Mouse (Mus musculus) B cell, adult (primary cell): ENCODE results near the gene Itpka. TPM values are rescaled to one million over a fixed set of nuclear protein-coding genes. Genes with fewer than 3 reads are reported as not detected.

ENCODE experiments used
- total RNA-seq: library from RNA; stranded (reverse); gene quantifications from 4 replicates; pipeline ENCODE4 v1.2.4, GENCODE M21; 2023; ENCODE audit not compliant: inconsistent age

Gene Itpka
- 0.58 to 0.66 TPM in 2 of 4 replicates, not detected in the others for total RNA-seq

DNA sequence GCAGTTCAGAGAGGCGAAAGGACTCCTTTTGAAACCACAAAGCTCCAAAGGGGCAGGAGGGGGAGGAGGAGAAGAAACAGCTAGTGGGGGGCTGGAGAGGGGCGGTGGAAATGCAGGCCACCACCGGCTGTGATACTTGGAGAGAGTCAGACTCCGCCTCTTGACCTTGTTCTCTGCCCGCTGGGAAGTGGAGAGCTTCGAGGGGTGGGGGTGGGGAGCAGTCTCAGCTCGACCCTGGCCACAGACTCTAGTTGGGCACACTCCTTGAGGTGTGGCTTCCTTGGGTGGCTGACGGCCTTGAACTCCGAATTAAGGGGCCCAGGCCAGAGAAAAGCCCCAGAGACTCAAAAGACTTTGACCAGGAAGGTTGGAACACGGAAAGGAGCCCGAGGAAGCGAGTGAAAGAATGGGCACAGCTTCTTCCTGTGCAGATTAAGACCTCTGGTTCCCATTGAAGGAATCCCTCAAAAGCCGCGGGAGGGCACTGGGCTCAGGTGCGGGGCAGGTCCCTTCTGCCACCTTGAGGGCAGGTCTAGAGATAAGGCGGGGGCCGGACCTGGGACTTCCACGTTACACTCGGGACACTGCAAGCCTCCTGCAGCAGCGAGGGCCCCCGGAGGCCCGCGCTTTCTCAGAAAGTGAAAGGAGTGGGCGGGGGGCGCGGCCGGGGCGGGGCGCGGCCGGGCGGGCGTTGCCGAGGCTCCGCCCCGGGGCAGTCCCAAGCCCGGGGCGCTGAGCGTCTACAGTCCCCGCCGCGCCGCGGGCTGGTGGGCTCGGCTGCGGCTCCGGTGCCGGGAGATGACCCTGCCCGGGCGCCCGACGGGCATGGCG, at the start of gene Itpka:
Gene Itpka, plus strand, starts transcription at position 757 of the 831 bp plus-strand sequence.

DNA sequence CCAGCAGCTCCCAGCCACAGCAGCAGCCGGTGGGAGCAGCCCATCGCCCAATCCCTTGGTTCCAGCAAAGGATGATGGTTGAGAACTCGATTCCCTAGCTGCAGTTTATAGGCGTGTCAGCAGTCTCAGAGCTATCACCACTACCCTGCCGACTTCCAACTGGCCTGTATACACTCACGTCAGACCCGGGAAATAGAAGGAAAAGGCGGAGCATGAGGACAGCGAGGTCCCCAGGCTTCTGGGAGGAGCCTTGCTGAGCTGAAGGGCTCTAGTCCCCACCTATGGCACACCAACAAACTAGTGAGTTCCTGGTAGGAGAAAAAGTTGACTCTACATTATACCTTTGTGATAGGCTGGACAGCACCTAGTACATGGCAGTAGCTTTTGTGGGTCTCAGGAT, 18.1 kb downstream of the Itpka start, which contains the start of gene Ltk:
Gene Ltk, minus strand, starts transcription at position 181 of the 400 bp plus-strand sequence.

DNA sequence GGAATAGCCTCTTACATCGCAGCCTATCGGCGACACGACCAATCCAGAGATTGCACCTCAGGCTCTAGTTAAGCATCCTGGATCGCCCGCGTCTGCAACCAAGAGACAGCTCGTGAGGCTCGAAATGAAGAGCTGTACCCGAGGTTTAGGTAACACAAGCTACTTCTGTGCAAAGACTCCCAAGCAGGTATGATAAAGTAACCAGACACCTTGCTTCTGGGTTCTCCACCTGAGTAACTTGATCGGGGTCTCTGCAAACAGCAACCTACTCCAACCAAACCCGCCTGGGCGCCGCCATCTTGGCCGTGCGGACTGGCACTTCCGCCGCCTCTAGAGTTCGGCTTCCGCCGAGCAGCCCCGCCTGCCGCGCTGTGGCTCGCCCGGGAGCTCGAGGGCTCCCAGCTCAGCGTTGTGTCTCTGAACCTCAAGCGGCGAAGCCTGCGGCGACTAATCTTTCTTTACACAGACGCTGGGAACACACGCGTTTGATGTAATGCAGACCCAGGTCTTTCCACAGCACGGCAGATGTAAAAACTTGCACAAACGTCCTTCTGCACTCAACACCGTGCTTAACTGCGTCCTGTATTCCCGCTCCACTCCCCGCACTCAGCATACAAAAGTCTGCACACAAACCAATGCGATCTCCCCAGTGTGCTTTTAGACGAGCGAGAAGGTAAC, 45.2 kb downstream of the Itpka start, which contains the start of gene Rpap1:
Gene Rpap1, minus strand, starts transcription at position 332 of the 678 bp plus-strand sequence.

DNA sequence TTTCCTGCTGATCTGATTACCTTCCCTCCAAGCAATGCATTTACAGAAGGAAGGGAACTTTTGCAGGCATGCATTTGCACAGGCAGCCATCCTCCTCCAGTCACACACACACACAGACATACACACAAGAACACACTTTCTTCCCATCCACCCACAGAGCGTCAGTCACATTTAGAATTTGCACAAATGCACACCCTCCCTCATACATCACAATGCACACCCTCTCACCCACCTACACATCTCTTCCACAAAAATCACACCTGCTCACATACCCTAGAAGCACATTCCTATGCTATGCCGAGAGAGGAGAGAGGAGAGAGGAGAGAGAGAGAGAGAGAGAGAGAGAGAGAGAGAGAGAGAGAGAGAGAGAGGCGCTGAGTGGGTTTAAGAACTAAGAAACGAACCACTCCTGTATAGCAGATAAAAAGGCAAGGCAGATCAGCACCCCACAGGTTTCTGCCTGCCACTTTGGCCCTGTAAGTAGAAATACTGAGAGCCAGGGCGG, 55.2 kb downstream of the Itpka start, which contains the start of gene Tyro3:
Gene Tyro3, plus strand, starts transcription at position 455 of the 505 bp plus-strand sequence.

Other genes with a start within 250 kb of the Itpka start
- gene Exd1, start 194.7 kb upstream of the Itpka start, total RNA-seq = 0.10 to 0.36 TPM (median 0.10 TPM) in 3 of 4 replicates, not detected in the other
- gene Chp1, start 194.6 kb upstream of the Itpka start, total RNA-seq = 69.0 to 78.1 TPM (median 70.2 TPM) in 4 replicates
- gene Nusap1, start 124.0 kb upstream of the Itpka start, total RNA-seq = 2.2 to 3.9 TPM (median 3.3 TPM) in 4 replicates
- gene Oip5, start 123.9 kb upstream of the Itpka start, total RNA-seq = 1.4 to 2.3 TPM (median 1.7 TPM) in 4 replicates
- gene Ndufaf1, start 79.5 kb upstream of the Itpka start, total RNA-seq = 14.0 to 19.5 TPM (median 16.4 TPM) in 4 replicates
- 52.8 to 57.7 TPM (median 53.4 TPM) in 4 replicates for gene Rtf1, start 67.3 kb upstream of the Itpka start, total RNA-seq
- gene Ltk, start 18.1 kb downstream of the Itpka start, total RNA-seq = 21.2 to 27.1 TPM (median 24.0 TPM) in 4 replicates
- gene Rpap1, start 45.2 kb downstream of the Itpka start, total RNA-seq = 30.7 to 37.0 TPM (median 34.7 TPM) in 4 replicates
- 0.12 to 0.39 TPM (median 0.13 TPM) in 3 of 4 replicates, not detected in the other for gene Tyro3, start 55.4 kb downstream of the Itpka start, total RNA-seq
- 112 to 127 TPM (median 125 TPM) in 4 replicates for gene Mga, start 154.9 kb downstream of the Itpka start, total RNA-seq
- gene Mapkbp1, start 230.4 kb downstream of the Itpka start, total RNA-seq = 8.2 to 17.6 TPM (median 14.3 TPM) in 4 replicates